ENCODE assay signal across 10 mouse cellular contexts in genomic region chr14:31519165-31519564, GRCm38 (mm10). TPM values are rescaled to one million over a fixed set of nuclear protein-coding genes. Genes with fewer than 3 reads are reported as not detected.
A peak's percentile ranks its signal among the peaks of the same experiment; 100 is the strongest.
DNase-seq lines count a peak whose midpoint lies in the region; ATAC-seq and TF ChIP-seq lines count a peak whose summit lies in the region.
"Had no signal": no experiment of that assay in that cellular context is flagged by ENCODE, and none has a peak within 500 bp of the region (broad histone marks: within the 10 kb centered on the region; RNA-seq: fewer than 3 reads in every experiment).

No protein-coding gene starts in this region.

- no peak for TF ChIP-seq EP300 in ES-Bruce4 (IDR thresholded peaks at IDR 0.05; ENCODE audit: insufficient read depth, low read depth, low read length)

- H3K27ac ChIP-seq in heart, embryonic 12.5 days (ENCODE audit: poor library complexity, severe bottlenecking) = no peak overlapping the region
- no peak overlapping the region for H3K27ac ChIP-seq in ES-Bruce4 (ENCODE audit: insufficient read depth, low read length)
- no peak overlapping the region for H3K27ac ChIP-seq in liver, embryonic 11.5 days (ENCODE audit: low read depth, low read length)
- H3K27ac ChIP-seq: embryonic facial prominence, embryonic 12.5 days; midbrain, embryonic 10.5 days had no signal

- DNase-seq in heart, postnatal 25 days (ENCODE audit: low spot score) = no peak
- peak; percentile 22 for DNase-seq in embryo, embryonic 10.5 days (ENCODE audit: low spot score)
- no peak for DNase-seq in liver, embryonic 11.5 days (ENCODE audit: low spot score)
- DNase-seq in cerebellum, postnatal 4 days (ENCODE audit: low spot score in 2 of 2) = no peak
- DNase-seq in right cerebral cortex, postnatal 10 days (ENCODE audit: low spot score in 2 of 2) = no peak
- DNase-seq in frontal cortex, postnatal 36 days (ENCODE audit: low spot score in 2 of 2) = no peak

- 24% methylated on average over 3 of the region's 3 CpGs for WGBS in heart, embryonic 12.5 days
- 37% methylated on average over 3 of the region's 3 CpGs for WGBS in liver, embryonic 11.5 days

- no peaks in the 10 kb centered on the region; the same call in 1 of the 2 replicates for H3K9me3 ChIP-seq in heart, embryonic 12.5 days (replicated peaks)
- 0 out of 2 replicates have a peak, but pooled peaks cover 5% of the 10 kb centered on the region for H3K9me3 ChIP-seq in ES-Bruce4 (replicated peaks; ENCODE audit: control insufficient read depth, insufficient read depth, low read length, poor library complexity, severe bottlenecking)
- H3K9me3 ChIP-seq in liver, embryonic 11.5 days (ENCODE audit: control insufficient read depth, low read length) = no peaks in the 10 kb centered on the region

- no peak for ATAC-seq in heart, embryonic 12.5 days (ENCODE audit: insufficient number of reproducible peaks, low FRiP score)
- ATAC-seq in liver, embryonic 11.5 days (replicated peaks; ENCODE audit: low FRiP score) = no peak

- intact Hi-C loops in heart, postnatal 25 days (cut with DNase I) = loop anchor here (1.0 kb wide), 1 partner anchor 86 kb away; no protein-coding TSS in a partner anchor

- H3K4me3 ChIP-seq in heart, embryonic 12.5 days = no peak overlapping the region
- no peak overlapping the region for H3K4me3 ChIP-seq in ES-Bruce4 (ENCODE audit: low read depth, low read length)
- no peak overlapping the region for H3K4me3 ChIP-seq in liver, embryonic 11.5 days (ENCODE audit: low read depth, low read length)
- H3K4me3 ChIP-seq: embryonic facial prominence, embryonic 12.5 days; midbrain, embryonic 10.5 days had no signal

- peak; percentile 29 for TF ChIP-seq CTCF in ES-Bruce4 (IDR thresholded peaks at IDR 0.05; ENCODE audit: low read depth, low read length)

- TF ChIP-seq POLR2A in ES-Bruce4 (IDR thresholded peaks at IDR 0.05; ENCODE audit: insufficient read depth, low read length) = no peak

- peak overlapping the region; percentile 42 for H3K4me2 ChIP-seq in heart, embryonic 12.5 days
- 0 out of 2 replicates have a peak overlapping the region, but pooled peaks have one; percentile 5 for H3K4me2 ChIP-seq in liver, embryonic 11.5 days
- H3K4me2 ChIP-seq: embryonic facial prominence, embryonic 12.5 days had no signal

- no peak overlapping the region for H3K9ac ChIP-seq in heart, embryonic 12.5 days
- no peak overlapping the region for H3K9ac ChIP-seq in ES-Bruce4 (ENCODE audit: low read depth, poor library complexity, severe bottlenecking)
- H3K9ac ChIP-seq in liver, embryonic 11.5 days (ENCODE audit: low read depth, low read length) = no peak overlapping the region
- H3K9ac ChIP-seq: embryonic facial prominence, embryonic 12.5 days had no signal

- peaks cover 3% of the 10 kb centered on the region; the same call in 1 of the 2 replicates for H3K4me1 ChIP-seq in heart, embryonic 12.5 days (replicated peaks)
- H3K4me1 ChIP-seq in ES-Bruce4 (ENCODE audit: control insufficient read depth, insufficient read depth, low read length) = peaks cover 5% of the 10 kb centered on the region
- peaks cover 3% of the 10 kb centered on the region; the same call in 1 of the 2 replicates for H3K4me1 ChIP-seq in liver, embryonic 11.5 days (replicated peaks; ENCODE audit: control insufficient read depth, insufficient read depth, low read length)

- no peaks in the 10 kb centered on the region for H3K36me3 ChIP-seq in heart, embryonic 12.5 days
- H3K36me3 ChIP-seq in ES-Bruce4 (ENCODE audit: control insufficient read depth, insufficient read depth, low read length, poor library complexity, severe bottlenecking) = no peaks in the 10 kb centered on the region
- H3K36me3 ChIP-seq in liver, embryonic 11.5 days (ENCODE audit: control insufficient read depth, insufficient read depth, low read length) = no peaks in the 10 kb centered on the region
- H3K36me3 ChIP-seq: embryonic facial prominence, embryonic 12.5 days had no signal

- H3K27me3 ChIP-seq in heart, embryonic 12.5 days (replicated peaks) = no peaks in the 10 kb centered on the region
- H3K27me3 ChIP-seq in ES-Bruce4 (ENCODE audit: control insufficient read depth, insufficient read depth, low read length, poor library complexity, severe bottlenecking) = no peaks in the 10 kb centered on the region
- H3K27me3 ChIP-seq in liver, embryonic 11.5 days (replicated peaks; ENCODE audit: control insufficient read depth, insufficient read depth, low read length) = no peaks in the 10 kb centered on the region
- H3K27me3 ChIP-seq: embryonic facial prominence, embryonic 12.5 days had no signal

RNA-seq across cellular contexts. Expression of gene Mettl6, which starts 24.3 kb away (rescaled TPM):
- polyA plus RNA-seq in heart, embryonic 12.5 days (2016; fragmentation: Nextera tagmentation; extraction: Ambion mirVana) = 46.4 and 49.7 TPM in 2 replicates
- 10 to 100 TPM in 1 of 2 experiments, 1 to 10 TPM in 1; 8.6 to 11.7 TPM for total RNA-seq in heart, postnatal 25 days (2021)
- 82.0 and 93.4 TPM in 2 replicates for polyA plus RNA-seq in ES-Bruce4 (2011; ENCODE audit: insufficient read depth, insufficient read length, low read depth, missing spikeins)
- polyA plus RNA-seq in liver, embryonic 11.5 days (2014; fragmentation: Nextera tagmentation; extraction: Ambion mirVana) = 60.9 and 68.9 TPM in 2 replicates

RNA-seq across cellular contexts. Expression of gene Eaf1, which starts 25.0 kb away (rescaled TPM):
- 20.1 and 20.9 TPM in 2 replicates for polyA plus RNA-seq in heart, embryonic 12.5 days (2016; fragmentation: Nextera tagmentation; extraction: Ambion mirVana)
- 10 to 100 TPM; 10.7 to 11.4 TPM for total RNA-seq in heart, postnatal 25 days (2021)
- polyA plus RNA-seq in ES-Bruce4 (2011; ENCODE audit: insufficient read depth, insufficient read length, low read depth, missing spikeins) = 42.5 and 46.1 TPM in 2 replicates
- 39.1 and 44.5 TPM in 2 replicates for polyA plus RNA-seq in liver, embryonic 11.5 days (2014; fragmentation: Nextera tagmentation; extraction: Ambion mirVana)
